Mouse (Mus musculus): ENCODE results near the gene Fas. TPM values are rescaled to one million over a fixed set of nuclear protein-coding genes. Genes with fewer than 3 reads are reported as not detected.

Gene Fas
- total RNA-seq, 2 experiments from 2014 or later, result 14.5 to 16.7 TPM

GRCm38 (mm10) chr19:34344702-34345101 lies 54.2 kb downstream of the Fas start:
- intact Hi-C loops (cut with DNase I), result no loop called here

GRCm38 (mm10) chr19:34345616-34346267 lies 55.3 kb downstream of the Fas start:
- peak in 1 of 2 experiments; percentile 20 for DNase-seq
- intact Hi-C loops (cut with DNase I), result no loop called here

More at GRCm38 (mm10) chr19:34344702-34345101, 54.2 kb downstream of the Fas start:
- no peak for DNase-seq

- intact Hi-C loops (cut with DNase I), result no loop called here
- no peak for DNase-seq
Observed at GRCm38 (mm10) chr19:34353291-34353805, 62.9 kb downstream of the Fas start.

DNA sequence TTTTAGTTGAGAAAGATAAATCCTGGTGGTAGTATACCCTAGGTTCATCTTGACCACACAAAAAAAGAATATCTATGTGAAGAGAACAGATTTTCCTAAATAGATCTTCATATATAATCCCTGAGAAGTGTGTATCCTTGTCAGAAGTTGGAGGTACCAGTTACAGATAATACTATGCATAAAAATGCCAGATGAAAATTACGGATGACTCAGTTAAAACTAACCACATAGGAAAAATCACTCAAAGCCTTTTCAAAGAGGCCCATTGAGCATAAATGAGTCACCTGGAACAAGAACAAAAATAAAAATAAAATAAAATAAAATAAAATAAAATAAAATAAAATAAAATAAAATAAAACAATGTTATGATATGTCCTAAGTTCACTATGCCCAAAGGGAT lies 72.2 kb downstream of the Fas start:
- no peak for DNase-seq
- intact Hi-C loops (cut with DNase I), result no loop called here

- no peak for DNase-seq
- intact Hi-C loops (cut with DNase I), result no loop called here
Observed at GRCm38 (mm10) chr19:34369551-34369950, 79.1 kb downstream of the Fas start.

GRCm38 (mm10) chr19:34370397-34370796 lies 79.9 kb downstream of the Fas start:
- intact Hi-C loops (cut with DNase I), result no loop called here

More at GRCm38 (mm10) chr19:34370397-34370796, 79.9 kb downstream of the Fas start:
- DNase-seq, result no peak

Other genes with a start within 250 kb of the Fas start
- not detected for gene Lipn, start 223.3 kb upstream of the Fas start, total RNA-seq (2021)
- gene Lipm, start 189.7 kb upstream of the Fas start, total RNA-seq (2021), result not detected
- gene Ankrd22, start 124.6 kb upstream of the Fas start, total RNA-seq (2021), result not detected
- 1 to 10 TPM; 4.6 to 4.9 TPM for gene Stambpl1, start 98.4 kb upstream of the Fas start, total RNA-seq (2021)
- gene Acta2, start 35.1 kb upstream of the Fas start, total RNA-seq (2021), result 100 to 1,000 TPM; 391 to 443 TPM
- gene Ch25h, start 184.5 kb downstream of the Fas start, total RNA-seq (2021), result under 1 TPM in 1 of 2 experiments, not detected in 1; 0.27 TPM
- 10 to 100 TPM; 26.9 to 28.6 TPM for gene Lipa, start 236.8 kb downstream of the Fas start, total RNA-seq (2021)